Mouse (Mus musculus) forebrain, postnatal 0 days (tissue): ENCODE results near the gene Pim1. TPM values are rescaled to one million over a fixed set of nuclear protein-coding genes. Genes with fewer than 3 reads are reported as not detected.
A peak's percentile ranks its signal among the peaks of the same experiment; 100 is the strongest.
"Not testable (repeated sequence)": the region's sequence is repeated elsewhere in the genome, so short reads cannot be mapped to it uniquely, and the experiment has no call there.

Experiments
- ATAC-seq: fragments of 200-750 bp; cut with Nextera tagmentation; 2 replicates; pipeline ENCODE4 v1.8.0; 2017; ENCODE audit warnings: mild to moderate bottlenecking, moderate library complexity
- DNase-seq: peaks from one replicate; pipeline ENCODE4 v3.0.0-alpha.2; 2015
- H3K27ac ChIP-seq: fragments of 300-500 bp; sonication (generic); 2 replicates; pipeline ENCODE4 v1.5.1; 2014; ENCODE audit warnings: low read depth, mild to moderate bottlenecking, antibody characterized with exemption, low read length, moderate library complexity, mixed read lengths
- H3K27me3 ChIP-seq: fragments of 300-500 bp; sonication (generic); 2 replicates; pipeline ENCODE4 v1.6.1; 2014; ENCODE audit warnings: mild to moderate bottlenecking, low read length, mixed read lengths; ENCODE audit not compliant: insufficient read depth
- H3K36me3 ChIP-seq: fragments of 300-500 bp; sonication (generic); 2 replicates; pipeline ENCODE4 v1.6.1; 2014; ENCODE audit warnings: mild to moderate bottlenecking, moderate library complexity; ENCODE audit not compliant: insufficient read depth
- H3K4me1 ChIP-seq: fragments of 300-500 bp; sonication (generic); 2 replicates; pipeline ENCODE4 v1.6.1; 2014; ENCODE audit warnings: antibody characterized with exemption; ENCODE audit not compliant: insufficient read depth
- H3K4me2 ChIP-seq: fragments of 300-500 bp; sonication (generic); 2 replicates; pipeline ENCODE4 v1.6.1; 2014; ENCODE audit warnings: low read depth, mild to moderate bottlenecking, moderate library complexity
- H3K4me3 ChIP-seq: fragments of 300-500 bp; sonication (generic); 2 replicates; pipeline ENCODE4 v1.5.1; 2014; ENCODE audit warnings: low read depth, low read length, mixed read lengths
- H3K9ac ChIP-seq: fragments of 300-500 bp; sonication (generic); 2 replicates; pipeline ENCODE4 v1.6.1; 2014; ENCODE audit warnings: mild to moderate bottlenecking
- H3K9me3 ChIP-seq: fragments of 300-500 bp; sonication (generic); 2 replicates; pipeline ENCODE4 v1.6.1; 2016; ENCODE audit warnings: low read length
- CTCF ChIP-seq: sonication (generic); IDR thresholded peaks from 2 replicates; pipeline ENCODE4 v1.5.1; 2016; ENCODE audit warnings: antibody characterized with exemption, control low read depth, low read depth
- WGBS: fragments of 180-500 bp; shearing (Covaris S2); extraction: QIAGEN DNeasy Blood & Tissue Kit; methylation state at CpG from one replicate; pipeline ENCODE4 v1.1.7; 2014; 5-methylcytosine and 5-hydroxymethylcytosine counted together
- polyA plus RNA-seq: library from polyadenylated mRNA; unstranded; fragments of >200 nt; fragmentation: Nextera tagmentation; extraction: Ambion mirVana; gene quantifications from 2 replicates; pipeline ENCODE4 v1.2.1, GENCODE M21; 2015
- total RNA-seq: library from RNA; depleted of rRNA; stranded (reverse); fragments of >200 nt; gene quantifications from 2 replicates; pipeline ENCODE4 v1.2.3, GENCODE M21; 2014

Gene Pim1
- total and polyA plus RNA-seq, 2 experiments from 2014 or later = 10.3 to 14.6 TPM

DNA sequence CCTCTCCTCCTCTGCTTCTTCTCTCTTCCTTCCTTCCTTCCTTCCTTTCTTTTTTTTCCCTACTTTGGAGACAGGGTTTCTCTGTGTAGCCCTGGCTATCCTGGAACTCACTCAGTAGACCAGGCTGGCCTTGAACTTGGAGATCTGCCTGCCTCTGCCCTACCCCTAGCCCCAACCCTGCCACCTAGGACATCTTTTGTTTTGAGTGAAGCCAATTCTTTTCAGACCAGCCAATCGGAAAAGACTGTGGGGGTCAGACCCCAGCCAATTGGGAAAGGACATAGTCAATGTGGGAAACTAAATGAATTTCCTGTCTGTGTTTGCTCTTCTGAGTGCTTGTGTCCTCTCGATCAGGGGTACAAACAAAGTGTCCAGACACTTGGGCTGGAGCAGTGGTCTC is 42.0 kb upstream of the Pim1 start:
- no peak for DNase-seq
- Histone ChIP-seq H3K36me3 (no peaks in the 10 kb centered on the region), H3K4me1 (no peaks in the 10 kb centered on the region), H3K9me3 (no peaks in the 10 kb centered on the region), H3K9ac (no peak overlapping the region), H3K27me3 (no peaks in the 10 kb centered on the region), H3K4me2 (no peak overlapping the region), H3K4me3 (no peak overlapping the region), H3K27ac (no peak overlapping the region)
- ATAC-seq = no peak
- TF ChIP-seq CTCF = no peak
- 72% methylated on average over 2 of the region's 2 CpGs for WGBS

DNA sequence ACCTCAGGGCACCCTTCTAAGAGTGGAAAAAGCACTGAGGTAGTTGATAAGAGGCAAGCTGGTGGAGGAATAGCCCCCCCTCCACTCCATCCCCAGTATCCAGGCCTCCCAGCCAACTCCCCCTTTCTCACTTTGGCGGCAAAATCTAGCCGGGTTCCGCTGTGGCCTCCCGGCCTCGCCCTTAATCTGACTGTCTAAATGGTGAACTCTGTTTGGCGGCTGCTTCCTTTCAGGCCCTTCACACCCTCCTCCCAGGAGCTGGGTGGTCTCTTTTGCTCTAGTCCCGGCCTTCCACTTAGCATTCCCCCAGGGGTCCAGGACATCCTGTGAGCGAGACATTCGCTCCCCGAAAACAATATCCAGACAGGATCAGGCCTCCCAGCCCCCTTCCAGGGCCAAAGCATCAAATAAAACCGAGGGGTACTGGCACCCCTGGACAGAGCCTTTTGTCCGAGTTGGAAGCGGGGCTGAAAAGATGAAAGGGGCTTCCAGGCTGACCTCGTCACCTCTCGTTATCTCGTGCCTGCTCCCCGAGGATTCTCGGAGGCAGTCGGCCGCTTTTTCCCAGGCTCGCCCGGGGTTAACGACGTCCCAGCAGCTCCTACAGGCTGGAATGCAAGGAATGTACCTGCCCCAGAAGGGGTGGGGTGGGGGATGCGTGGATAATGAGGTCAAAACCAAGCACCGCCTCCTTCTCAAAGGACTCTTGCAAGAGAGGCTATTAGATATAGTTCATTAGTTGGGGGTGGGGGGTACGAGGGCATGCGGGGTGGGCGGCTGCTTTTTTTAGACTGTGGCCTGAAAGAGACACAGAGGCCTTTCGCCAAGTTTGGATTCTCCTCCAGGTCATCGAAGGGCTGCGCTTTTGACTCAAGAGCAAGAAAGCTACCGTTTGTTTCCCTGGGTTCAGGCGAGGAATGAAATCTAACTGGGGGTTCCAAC is 39.4 kb upstream of the Pim1 start:
- Histone ChIP-seq H3K27ac (no peak overlapping the region), H3K4me1 (no peaks in the 10 kb centered on the region), H3K9ac (no peak overlapping the region), H3K9me3 (no peaks in the 10 kb centered on the region), H3K27me3 (no peaks in the 10 kb centered on the region), H3K36me3 (no peaks in the 10 kb centered on the region), H3K4me2 (no peak overlapping the region), H3K4me3 (no peak overlapping the region)
- TF ChIP-seq CTCF = no peak
- DNase-seq (no peak), ATAC-seq (peak; percentile 27)
- 7% methylated on average over 34 of the region's 34 CpGs for WGBS

DNA sequence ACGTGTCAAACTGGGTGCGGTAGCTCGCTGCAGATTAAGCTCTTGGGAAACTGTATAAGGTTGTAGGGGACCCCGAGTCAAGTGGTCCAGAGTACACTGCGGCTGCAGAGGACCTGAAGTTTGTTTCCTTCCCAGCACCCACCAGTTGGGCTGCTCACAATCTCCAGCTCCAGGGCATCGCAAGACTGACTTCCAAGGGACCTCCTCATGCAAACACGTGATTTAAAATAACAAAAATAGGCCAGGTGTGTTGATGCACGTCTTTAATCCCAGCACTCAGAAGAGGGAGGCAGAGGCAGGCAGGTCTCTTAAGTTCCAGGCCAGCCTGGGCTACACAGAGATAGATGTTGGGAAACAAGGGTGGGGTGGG is 38.7 kb upstream of the Pim1 start:
- TF ChIP-seq CTCF = no peak
- Histone ChIP-seq H3K9me3 (no peaks in the 10 kb centered on the region), H3K27ac (no peak overlapping the region), H3K4me3 (no peak overlapping the region), H3K4me2 (no peak overlapping the region), H3K4me1 (no peaks in the 10 kb centered on the region), H3K9ac (no peak overlapping the region), H3K27me3 (no peaks in the 10 kb centered on the region), H3K36me3 (no peaks in the 10 kb centered on the region)
- ATAC-seq = no peak
- WGBS = 36% methylated on average over 8 of the region's 8 CpGs
- no peak for DNase-seq

DNA sequence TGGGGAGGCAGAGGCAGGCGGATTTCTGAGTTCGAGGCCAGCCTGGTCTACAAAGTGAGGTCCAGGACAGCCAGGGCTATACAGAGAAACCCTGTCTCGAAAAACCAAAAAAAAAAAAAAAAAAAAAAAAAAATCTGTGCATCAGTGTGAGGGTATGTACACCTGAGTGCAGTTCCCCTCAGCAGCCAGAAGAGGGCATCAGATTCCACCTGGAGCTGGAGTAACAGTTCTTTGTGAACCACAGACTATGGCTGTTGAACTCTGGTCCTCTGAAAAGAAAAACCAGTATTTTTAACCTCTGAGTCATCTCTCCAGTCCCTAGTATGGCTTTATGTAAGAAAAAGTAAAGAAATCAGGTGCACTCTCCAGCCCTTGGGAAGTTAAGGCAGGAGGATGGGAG is 36.4 kb upstream of the Pim1 start:
- not testable (repeated sequence) for H3K36me3 ChIP-seq, H3K27me3 ChIP-seq, ATAC-seq, H3K4me2 ChIP-seq, H3K9ac ChIP-seq, H3K4me1 ChIP-seq, H3K9me3 ChIP-seq, H3K4me3 ChIP-seq, DNase-seq, H3K27ac ChIP-seq
- peak; percentile 27; the same call in 1 of the 2 replicates for TF ChIP-seq CTCF
- WGBS = 92% methylated on average over 2 of the region's 3 CpGs

DNA sequence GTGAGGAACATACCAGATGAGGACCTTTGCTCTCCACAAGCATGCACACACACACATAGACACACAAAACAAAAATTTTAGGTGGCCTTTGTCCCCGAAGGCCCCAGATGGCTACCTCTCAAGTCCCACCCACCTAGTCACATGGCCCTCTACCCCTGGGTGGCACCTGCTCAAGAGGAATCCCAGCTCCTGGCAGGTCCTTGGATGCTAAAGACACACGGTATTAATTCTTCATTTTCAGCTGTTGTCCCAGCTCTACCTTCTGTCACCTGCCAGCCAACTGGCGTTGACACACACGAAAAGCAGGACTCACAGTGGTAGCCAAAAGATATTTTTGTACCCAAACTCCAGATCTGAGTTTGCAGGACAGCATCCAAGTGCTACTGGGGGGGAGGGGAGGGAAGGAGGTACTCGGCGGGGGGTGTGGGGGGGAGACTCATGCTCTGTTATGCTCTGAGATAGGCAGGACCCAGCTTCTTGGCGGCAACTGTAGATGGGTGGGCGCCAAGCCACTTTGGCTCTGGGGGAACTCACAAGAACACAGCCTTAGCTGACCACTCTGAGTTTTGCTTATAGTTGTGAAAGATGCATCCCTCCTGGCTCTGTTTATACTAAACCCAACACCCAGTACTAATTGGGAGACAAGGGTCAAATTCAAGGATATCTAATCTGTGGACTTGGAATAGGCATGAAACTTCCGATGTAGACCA is 35.0 kb upstream of the Pim1 start:
- H3K9ac ChIP-seq = no peak overlapping the region
- no peaks in the 10 kb centered on the region for H3K36me3 ChIP-seq
- no peaks in the 10 kb centered on the region for H3K4me1 ChIP-seq
- ATAC-seq (no peak), DNase-seq (no peak)
- no peak overlapping the region for H3K4me2 ChIP-seq
- H3K4me3 ChIP-seq = no peak overlapping the region
- no peaks in the 10 kb centered on the region for H3K27me3 ChIP-seq
- H3K9me3 ChIP-seq = no peaks in the 10 kb centered on the region
- no peak overlapping the region for H3K27ac ChIP-seq
- 77% methylated on average over 9 of the region's 9 CpGs for WGBS
- no peak for TF ChIP-seq CTCF

DNA sequence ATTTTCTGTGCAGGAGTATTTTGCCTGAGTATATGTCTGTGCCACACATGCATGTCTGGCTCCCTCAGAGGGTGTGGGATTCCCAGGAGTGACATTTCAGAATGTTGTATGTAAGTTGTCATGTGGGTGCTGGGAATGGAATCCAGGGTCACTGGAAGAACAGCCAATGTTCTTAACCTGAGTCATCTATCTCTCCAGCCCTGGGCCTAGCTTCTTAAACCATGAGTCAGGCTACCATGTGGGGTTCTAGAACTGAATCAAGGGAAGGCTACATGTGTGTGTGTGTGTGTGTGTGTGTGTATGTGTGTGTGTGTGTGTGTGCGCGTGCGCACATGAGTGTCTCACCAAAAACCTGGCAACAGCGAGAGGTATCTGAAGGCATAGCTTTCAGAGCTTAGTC is 34.1 kb upstream of the Pim1 start:
- Histone ChIP-seq H3K27ac (no peak overlapping the region), H3K9me3 (no peaks in the 10 kb centered on the region), H3K4me2 (no peak overlapping the region), H3K9ac (no peak overlapping the region), H3K4me1 (no peaks in the 10 kb centered on the region), H3K36me3 (no peaks in the 10 kb centered on the region), H3K27me3 (no peaks in the 10 kb centered on the region), H3K4me3 (no peak overlapping the region)
- TF ChIP-seq CTCF = no peak
- 96% methylated on average over 4 of the region's 4 CpGs for WGBS
- ATAC-seq (no peak), DNase-seq (no peak)

DNA sequence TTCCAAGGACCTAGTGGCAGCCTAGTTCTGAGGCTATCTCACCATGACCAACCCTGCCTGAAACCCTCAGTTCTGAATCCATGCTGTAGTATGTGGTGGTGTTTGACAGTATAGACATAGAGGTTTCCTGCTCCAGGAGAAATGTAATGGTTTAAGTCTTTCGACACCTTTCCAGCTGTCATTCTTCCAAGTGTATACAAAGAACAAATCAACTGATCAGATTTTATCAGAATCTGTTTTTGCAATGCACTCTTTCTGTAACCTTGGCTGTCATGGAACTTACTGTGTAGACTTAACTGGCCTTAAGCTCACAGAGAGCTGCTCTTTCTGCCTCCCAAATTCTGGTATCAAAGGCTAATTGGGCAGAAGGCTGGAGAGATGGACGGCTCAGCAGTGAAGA is 33.6 kb upstream of the Pim1 start:
- H3K36me3 ChIP-seq = no peaks in the 10 kb centered on the region
- DNase-seq = no peak
- no peaks in the 10 kb centered on the region for H3K4me1 ChIP-seq
- no peaks in the 10 kb centered on the region for H3K27me3 ChIP-seq
- WGBS = 72% methylated on average over 2 of the region's 2 CpGs
- no peak overlapping the region for H3K27ac ChIP-seq
- no peak overlapping the region for H3K4me3 ChIP-seq
- ATAC-seq = no peak
- no peak for TF ChIP-seq CTCF
- no peak overlapping the region for H3K9ac ChIP-seq
- no peaks in the 10 kb centered on the region for H3K9me3 ChIP-seq
- H3K4me2 ChIP-seq = no peak overlapping the region
